Mouse (Mus musculus) neural tube, embryonic 15.5 days (tissue): Measurements from ENCODE around the gene Fignl1. TPM values are rescaled to one million over a fixed set of nuclear protein-coding genes. Genes with fewer than 3 reads are reported as not detected.

Experiments
- ATAC-seq: fragments of 200-750 bp; cut with Nextera tagmentation; 2 replicates; pipeline ENCODE4 v1.8.0; 2017; ENCODE audit warnings: mild to moderate bottlenecking, moderate TSS enrichment, moderate library complexity; ENCODE audit not compliant: low FRiP score
- H3K27ac ChIP-seq: fragments of 300-500 bp; sonication (generic); replicated peaks from 2 replicates; pipeline ENCODE4 v1.5.1; 2015; ENCODE audit warnings: mild to moderate bottlenecking, inconsistent platforms
- H3K27me3 ChIP-seq: fragments of 300-500 bp; sonication (generic); replicated peaks from 2 replicates; pipeline ENCODE4 v1.6.1; 2015; ENCODE audit warnings: inconsistent platforms
- H3K36me3 ChIP-seq: fragments of 300-500 bp; sonication (generic); 2 replicates; pipeline ENCODE4 v1.6.1; 2015; ENCODE audit warnings: inconsistent platforms
- H3K4me1 ChIP-seq: fragments of 300-500 bp; sonication (generic); 2 replicates; pipeline ENCODE4 v1.6.1; 2015; ENCODE audit warnings: inconsistent platforms
- H3K4me2 ChIP-seq: fragments of 300-500 bp; sonication (generic); 2 replicates; pipeline ENCODE4 v1.6.1; 2015; ENCODE audit warnings: inconsistent platforms, mild to moderate bottlenecking, moderate library complexity
- H3K4me3 ChIP-seq: fragments of 300-500 bp; sonication (generic); replicated peaks from 2 replicates; pipeline ENCODE4 v1.5.1; 2015; ENCODE audit warnings: mild to moderate bottlenecking, inconsistent platforms
- H3K9ac ChIP-seq: fragments of 300-500 bp; sonication (generic); replicated peaks from 2 replicates; pipeline ENCODE4 v1.6.1; 2015; ENCODE audit warnings: mild to moderate bottlenecking, inconsistent platforms
- H3K9me3 ChIP-seq: fragments of 300-500 bp; sonication (generic); replicated peaks from 2 replicates; pipeline ENCODE4 v1.6.1; 2016; ENCODE audit warnings: inconsistent platforms
- WGBS: fragments of 180-500 bp; shearing (Covaris S2); methylation state at CpG from one replicate; pipeline ENCODE4 v1.1.7; 2015; ENCODE audit warnings: mixed read lengths; 5-methylcytosine and 5-hydroxymethylcytosine counted together
- polyA plus RNA-seq: library from polyadenylated mRNA; unstranded; fragments of >200 nt; fragmentation: Nextera tagmentation; extraction: Ambion mirVana; gene quantifications from 2 replicates; pipeline ENCODE4 v1.2.1, GENCODE M21; 2015

Fignl1 gene
- polyA plus RNA-seq, 1 experiment from 2014 or later, result 8.7 TPM

- no peak for ATAC-seq
These were observed 57.7 kb downstream of the Fignl1 start for GRCm38 (mm10) chr11:11751091-11751490.

GRCm38 (mm10) chr11:11744222-11744621 is 64.5 kb downstream of the Fignl1 start:
- no peak overlapping the region for H3K4me2 ChIP-seq
- H3K4me1 ChIP-seq, result peaks cover 4% of the 10 kb centered on the region; the same call in 1 of the 2 replicates
- no peaks in the 10 kb centered on the region for H3K9me3 ChIP-seq
- ATAC-seq, result no peak
- H3K27ac ChIP-seq, result no peak overlapping the region
- no peaks in the 10 kb centered on the region for H3K27me3 ChIP-seq
- no peak overlapping the region for H3K9ac ChIP-seq
- H3K36me3 ChIP-seq, result no peaks in the 10 kb centered on the region
- no peak overlapping the region for H3K4me3 ChIP-seq
- WGBS, result 50% methylated on average over 1 of the region's 1 CpGs

More at GRCm38 (mm10) chr11:11751091-11751490, 57.7 kb downstream of the Fignl1 start:
- Histone ChIP-seq H3K27ac (no peak overlapping the region), H3K4me3 (no peak overlapping the region), H3K9ac (no peak overlapping the region), H3K9me3 (no peaks in the 10 kb centered on the region), H3K27me3 (no peaks in the 10 kb centered on the region), H3K36me3 (no peaks in the 10 kb centered on the region), H3K4me1 (peaks cover 4% of the 10 kb centered on the region; the same call in 1 of the 2 replicates), H3K4me2 (no peak overlapping the region)
- WGBS, result 90% methylated on average over 5 of the region's 5 CpGs

- Histone ChIP-seq H3K27me3 (no peaks in the 10 kb centered on the region), H3K9me3 (no peaks in the 10 kb centered on the region), H3K27ac (no peak overlapping the region), H3K36me3 (no peaks in the 10 kb centered on the region), H3K4me1 (no peaks in the 10 kb centered on the region), H3K4me2 (no peak overlapping the region), H3K4me3 (no peak overlapping the region), H3K9ac (no peak overlapping the region)
- 37% methylated on average over 2 of the region's 2 CpGs for WGBS
- no peak for ATAC-seq
These were observed 66.1 kb downstream of the Fignl1 start for GRCm38 (mm10) chr11:11742626-11743025.

GRCm38 (mm10) chr11:11741574-11741973 is 67.2 kb downstream of the Fignl1 start:
- Histone ChIP-seq H3K36me3 (no peaks in the 10 kb centered on the region), H3K27ac (no peak overlapping the region), H3K27me3 (no peaks in the 10 kb centered on the region), H3K9ac (no peak overlapping the region), H3K4me1 (no peaks in the 10 kb centered on the region), H3K4me2 (no peak overlapping the region), H3K4me3 (no peak overlapping the region), H3K9me3 (no peaks in the 10 kb centered on the region)
- no peak for ATAC-seq
- WGBS, result 93% methylated on average over 5 of the region's 5 CpGs

- 83% methylated on average over 5 of the region's 5 CpGs for WGBS
These were observed 68.2 kb downstream of the Fignl1 start for GRCm38 (mm10) chr11:11740603-11741002.

GRCm38 (mm10) chr11:11739054-11739453 is 69.7 kb downstream of the Fignl1 start:
- ATAC-seq, result no peak
- no peaks in the 10 kb centered on the region for H3K9me3 ChIP-seq
- no peak overlapping the region for H3K27ac ChIP-seq
- 93% methylated on average over 3 of the region's 3 CpGs for WGBS
- no peaks in the 10 kb centered on the region for H3K36me3 ChIP-seq
- no peaks in the 10 kb centered on the region for H3K27me3 ChIP-seq
- H3K4me3 ChIP-seq, result no peak overlapping the region
- no peak overlapping the region for H3K9ac ChIP-seq
- H3K4me1 ChIP-seq, result no peaks in the 10 kb centered on the region
- no peak overlapping the region for H3K4me2 ChIP-seq

More at GRCm38 (mm10) chr11:11740603-11741002, 68.2 kb downstream of the Fignl1 start:
- H3K9me3 ChIP-seq, result no peaks in the 10 kb centered on the region
- H3K27ac ChIP-seq, result no peak overlapping the region
- H3K4me2 ChIP-seq, result no peak overlapping the region
- ATAC-seq, result no peak
- H3K4me1 ChIP-seq, result no peaks in the 10 kb centered on the region
- H3K9ac ChIP-seq, result no peak overlapping the region
- no peaks in the 10 kb centered on the region for H3K27me3 ChIP-seq
- no peaks in the 10 kb centered on the region for H3K36me3 ChIP-seq
- H3K4me3 ChIP-seq, result no peak overlapping the region

- Histone ChIP-seq H3K9ac (no peak overlapping the region), H3K4me1 (no peaks in the 10 kb centered on the region), H3K4me2 (no peak overlapping the region), H3K27me3 (no peaks in the 10 kb centered on the region), H3K36me3 (no peaks in the 10 kb centered on the region), H3K4me3 (no peak overlapping the region), H3K9me3 (no peaks in the 10 kb centered on the region), H3K27ac (no peak overlapping the region)
- no peak for ATAC-seq
- 72% methylated on average over 2 of the region's 2 CpGs for WGBS
These were observed 71.2 kb downstream of the Fignl1 start for GRCm38 (mm10) chr11:11737562-11737961.

Other genes starting within 250 kb of the Fignl1 start
- gene 4930512M02Rik, start 181.1 kb downstream of the Fignl1 start, polyA plus RNA-seq, result not detected in 2 replicates
- gene Ikzf1, start 124.0 kb downstream of the Fignl1 start, polyA plus RNA-seq, result 0.36 and 6.8 TPM in 2 replicates
- gene Ddc, start 89.2 kb upstream of the Fignl1 start, polyA plus RNA-seq, result 4.7 and 5.5 TPM in 2 replicates
- 84.1 and 120 TPM in 2 replicates for gene Grb10, start 229.7 kb upstream of the Fignl1 start, polyA plus RNA-seq